Mouse (Mus musculus) left cerebral cortex, adult 11 months (tissue): ENCODE data around the gene Tceal6.
"Not testable (repeated sequence)": the region's sequence is repeated elsewhere in the genome, so short reads cannot be mapped to it uniquely, and the experiment has no call there.

Source experiments
- DNase-seq: peaks from one replicate; pipeline ENCODE4 v3.0.0; 2022; ENCODE audit warnings: low spot score

The Tceal6 gene

DNA sequence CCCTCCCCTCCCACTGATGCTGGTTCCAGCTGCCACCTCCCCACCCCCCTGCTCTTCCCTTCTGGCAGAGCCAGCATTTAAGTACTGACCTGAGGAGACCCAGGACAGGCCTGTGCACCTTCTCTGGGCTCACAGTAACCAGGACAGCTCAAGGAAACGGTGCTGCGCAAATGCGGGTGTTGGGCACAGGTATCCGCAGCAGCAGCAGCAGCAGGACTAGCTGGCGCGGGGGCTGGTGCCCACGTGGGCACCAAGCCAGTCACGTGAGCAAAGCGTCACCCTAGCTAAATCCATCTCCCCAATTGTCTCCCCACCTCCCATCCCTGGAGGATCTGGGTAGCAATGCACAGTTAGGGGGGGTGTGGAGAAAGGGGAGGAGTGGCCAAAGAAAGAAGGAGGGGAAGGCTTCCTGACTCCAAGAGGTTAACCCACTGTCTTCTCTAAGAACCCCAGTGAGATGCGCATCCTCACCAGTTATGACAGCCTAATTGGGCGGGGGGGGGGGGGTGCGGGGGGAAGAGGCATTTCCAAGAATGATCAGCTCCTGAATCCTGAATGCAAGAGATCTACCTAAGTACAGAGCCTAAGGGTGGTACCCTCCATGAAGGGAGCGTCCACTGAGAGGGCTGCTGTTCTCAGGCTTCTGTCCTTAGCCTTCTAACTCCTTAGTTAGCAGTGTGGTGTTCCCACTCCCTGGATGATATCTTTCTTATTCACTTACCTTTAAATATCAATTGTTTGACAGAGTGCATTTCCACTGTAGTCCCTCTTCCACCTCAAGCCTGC, at the start of gene Tceal6:
Gene Tceal6 (minus strand): TSS at position 252 of the 786 bp plus-strand sequence.
- DNase-seq: peak; percentile 24

DNA sequence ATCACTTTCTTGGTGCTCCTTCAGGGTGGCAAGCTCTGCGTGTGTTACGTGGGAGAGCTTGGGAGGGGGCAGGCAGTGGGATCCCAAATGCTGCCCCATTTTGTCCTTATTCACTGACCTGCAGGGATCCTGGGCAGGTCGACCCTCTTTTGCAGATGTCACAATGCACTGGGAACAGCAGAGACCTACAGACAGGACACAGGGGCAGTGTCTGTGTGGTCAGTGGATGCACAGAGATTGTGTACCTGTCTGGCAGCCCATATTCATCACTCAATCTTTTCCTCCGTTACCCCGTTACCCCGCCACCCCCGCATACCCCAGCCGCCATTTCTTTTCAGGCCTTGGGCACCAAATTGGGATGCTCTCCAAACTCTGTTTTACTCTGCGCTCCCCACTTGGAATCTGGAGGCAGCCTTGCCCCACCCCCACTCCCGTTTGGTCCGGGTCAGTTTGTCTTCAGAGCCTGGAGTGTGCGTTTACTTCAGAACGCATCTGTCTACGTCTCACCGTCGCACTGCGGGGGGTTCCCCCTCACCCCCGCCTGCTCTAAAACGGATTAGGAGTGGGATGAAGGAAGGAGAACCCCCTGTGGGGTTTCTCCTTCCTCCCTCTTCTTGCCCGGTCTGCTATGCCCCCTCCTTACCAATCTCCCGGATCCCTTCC, 583 bp downstream of the Tceal6 start:
- DNase-seq: not testable (repeated sequence)

DNA sequence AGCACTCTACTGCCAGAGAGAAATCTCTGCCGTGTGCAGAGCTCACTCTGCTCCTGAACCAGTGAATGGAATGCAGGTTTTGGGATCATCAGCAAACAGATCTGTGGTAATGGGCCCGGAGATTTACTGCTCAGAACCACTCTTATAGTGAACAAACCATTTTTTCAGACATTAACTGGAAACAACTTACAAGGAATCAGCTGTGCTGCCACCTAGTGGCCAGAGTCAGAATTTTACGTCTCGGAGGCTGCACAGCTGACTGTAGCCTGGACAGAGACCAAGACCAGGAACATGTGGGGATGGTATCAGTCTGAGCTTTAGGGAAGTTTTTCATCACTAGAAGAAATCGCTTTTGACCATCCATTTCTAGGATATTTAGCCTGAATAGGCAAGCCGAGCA, 20.6 kb downstream of the Tceal6 start:
- not testable (repeated sequence) for DNase-seq

DNA sequence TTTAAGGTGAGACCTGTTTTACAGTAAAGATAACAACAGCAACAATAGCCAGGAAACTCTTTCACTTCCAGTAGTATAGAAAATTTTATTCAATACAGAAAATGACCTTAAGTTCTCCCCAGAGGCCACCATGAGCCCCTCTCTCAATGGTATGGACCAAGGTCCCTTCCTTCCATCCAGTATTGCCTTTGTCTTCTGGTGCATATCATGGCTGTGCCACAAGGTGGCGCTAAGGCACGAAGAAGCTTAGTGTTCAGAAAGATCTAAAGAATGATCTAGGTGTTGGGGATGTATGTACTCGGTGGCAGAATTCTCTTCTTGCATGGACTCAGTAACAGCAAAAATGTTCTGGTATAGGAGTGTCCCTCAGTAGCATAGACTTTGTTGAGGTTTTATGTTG, 21.8 kb downstream of the Tceal6 start:
- DNase-seq: not testable (repeated sequence)

GRCm38 (mm10) chrX:135177532-135177931, 33.0 kb downstream of the Tceal6 start, which contains the start of gene Gm15023:
Gene Gm15023, minus strand, starts transcription at chrX:135177632.
- DNase-seq: not testable (repeated sequence)
